Mouse (Mus musculus): Measurements from ENCODE around the gene March4.

- TF ChIP-seq CTCF (IDR thresholded peaks at IDR 0.05; ENCODE audit: borderline replicate concordance, insufficient read depth, low read depth, low read length), result no peak
- TF ChIP-seq POLR2A (IDR thresholded peaks at IDR 0.05; ENCODE audit: borderline replicate concordance, insufficient read depth, low read length), result no peak
Measured at GRCm38 (mm10) chr1:72493454-72493853, 43.3 kb downstream of the March4 start.
